Mouse (Mus musculus) Patski (cell line): ENCODE data around the gene Tnfaip8l1. TPM values are rescaled to one million over a fixed set of nuclear protein-coding genes. Genes with fewer than 3 reads are reported as not detected.

Experiments used
- ATAC-seq: fragments of 100-300 bp; one replicate; pipeline ENCODE4 v1.8.0; 2021
- CTCF ChIA-PET: fragments of 350-600 bp; sonication (Branson Sonifier 250); formaldehyde crosslinking; loops from one replicate; lab custom pipeline; 2022; ENCODE audit warnings: inconsistent platforms; lab: Charles Lee
- POLR2A ChIA-PET: fragments of 350-600 bp; sonication (Branson Sonifier 250); formaldehyde crosslinking; loops from one replicate; lab custom pipeline; 2022; ENCODE audit warnings: antibody characterized with exemption, inconsistent platforms; lab: Charles Lee
- DNase-seq: peaks from one replicate; pipeline ENCODE4 v3.0.0-alpha.2; 2011; ENCODE audit warnings: low read depth, low spot score
- H3K27me3 ChIP-seq: fragments of 371-371 bp; one replicate; pipeline ENCODE4 v1.5.1; 2021
- CTCF ChIP-seq: fragments of 100-300 bp; IDR thresholded peaks from one replicate; pipeline ENCODE4 v1.5.1; 2021
- in situ Hi-C: fragments of 300-500 bp; cut with MboI; formaldehyde crosslinking; loops from 3 replicates; pipeline ENCODE4 v1.11.1; 2018; ENCODE audit warnings: low pct_unique_long_range_greater_than_20kb, mixed read lengths
- polyA plus RNA-seq: library from polyadenylated mRNA; unstranded; gene quantifications from one replicate; pipeline ENCODE4 v1.2.3, GENCODE M21; 2021

Tnfaip8l1 gene
- polyA plus RNA-seq, 1 experiment from 2014 or later = 2.0 TPM

GRCm38 (mm10) chr17:56124377-56125275 lies 37.7 kb upstream of the Tnfaip8l1 start:
- in situ Hi-C loops = loop anchor here (5.0 kb wide), 1 partner anchor 38 kb away; the partner anchor contains the start of gene Tnfaip8l1
- CTCF ChIA-PET = interaction anchor here (0.7 to 2.2 kb wide), 5 partner anchors 9 to 131 kb away, joined by 3 to 7 read pairs (median 3); no protein-coding TSS in a partner anchor
- DNase-seq (no peak), ATAC-seq (no peak)
- no peak for TF ChIP-seq CTCF
- H3K27me3 ChIP-seq = peaks cover 19% of the 10 kb centered on the region
- POLR2A ChIA-PET = no interaction called here

- DNase-seq (no peak), ATAC-seq (no peak)
- ChIA-PET POLR2A (no interaction called here), CTCF (interaction anchor here (0.7 to 2.2 kb wide), 5 partner anchors 9 to 130 kb away, joined by 3 to 7 read pairs (median 3); no protein-coding TSS in a partner anchor)
- no peak for TF ChIP-seq CTCF
- in situ Hi-C loops = loop anchor here (5.0 kb wide), 1 partner anchor 37 kb away; the partner anchor contains the start of gene Tnfaip8l1
- peaks cover 12% of the 10 kb centered on the region for H3K27me3 ChIP-seq
Observed at GRCm38 (mm10) chr17:56125276-56125630, 37.0 kb upstream of the Tnfaip8l1 start.

GRCm38 (mm10) chr17:56126175-56126574 lies 36.1 kb upstream of the Tnfaip8l1 start:
- CTCF ChIA-PET = interaction anchor here (2.2 kb wide), 1 partner anchor 34 kb away, joined by 7 read pairs; no protein-coding TSS in a partner anchor
- DNase-seq = no peak
- H3K27me3 ChIP-seq = peaks cover 7% of the 10 kb centered on the region
- POLR2A ChIA-PET = no interaction called here
- in situ Hi-C loops = loop anchor here (5.0 kb wide), 1 partner anchor 36 kb away; the partner anchor contains the start of gene Tnfaip8l1
- TF ChIP-seq CTCF = no peak
- ATAC-seq = no peak

GRCm38 (mm10) chr17:56128246-56128645 lies 34.0 kb upstream of the Tnfaip8l1 start:
- TF ChIP-seq CTCF = no peak
- ChIA-PET POLR2A (no interaction called here), CTCF (no interaction called here)
- no peak for DNase-seq
- in situ Hi-C loops = loop anchor here (5.0 kb wide), 1 partner anchor 34 kb away; the partner anchor contains the start of gene Tnfaip8l1
- ATAC-seq = no peak
- H3K27me3 ChIP-seq = peaks cover 3% of the 10 kb centered on the region

GRCm38 (mm10) chr17:56131136-56131535 lies 31.1 kb upstream of the Tnfaip8l1 start:
- in situ Hi-C loops = loop anchor here (5.0 kb wide), 1 partner anchor 121 kb away; no protein-coding TSS in a partner anchor
- ChIA-PET CTCF (interaction anchor here (0.7 to 2.4 kb wide), 7 partner anchors 19 to 133 kb away, joined by 3 to 11 read pairs (median 5); no protein-coding TSS in a partner anchor), POLR2A (no interaction called here)
- TF ChIP-seq CTCF = no peak
- ATAC-seq (no peak), DNase-seq (no peak)
- peaks cover 2% of the 10 kb centered on the region for H3K27me3 ChIP-seq

GRCm38 (mm10) chr17:56131814-56132213 lies 30.5 kb upstream of the Tnfaip8l1 start:
- no peaks in the 10 kb centered on the region for H3K27me3 ChIP-seq
- in situ Hi-C loops = loop anchor here (5.0 kb wide), 1 partner anchor 120 kb away; no protein-coding TSS in a partner anchor
- ChIA-PET POLR2A (no interaction called here), CTCF (interaction anchor here (0.8 to 1.9 kb wide), 4 partner anchors 18 to 124 kb away, joined by 3 to 11 read pairs (median 8); no protein-coding TSS in a partner anchor)
- DNase-seq (no peak), ATAC-seq (no peak)
- no peak for TF ChIP-seq CTCF

- no peak for DNase-seq
- CTCF ChIA-PET = interaction anchor here (1.1 to 3.1 kb wide), 4 partner anchors 16 to 123 kb away, joined by 3 to 12 read pairs (median 5); partner anchors contain the start of gene Plin5
- POLR2A ChIA-PET = no interaction called here
- TF ChIP-seq CTCF = no peak
- H3K27me3 ChIP-seq = no peaks in the 10 kb centered on the region
- no peak for ATAC-seq
- in situ Hi-C loops = loop anchor here (5.0 kb wide), 1 partner anchor 120 kb away; no protein-coding TSS in a partner anchor
Observed at GRCm38 (mm10) chr17:56132661-56133060, 29.6 kb upstream of the Tnfaip8l1 start.

GRCm38 (mm10) chr17:56133457-56134363 lies 28.6 kb upstream of the Tnfaip8l1 start:
- CTCF ChIA-PET = interaction anchor here (0.6 to 3.1 kb wide), 9 partner anchors 13 to 122 kb away, joined by 3 to 12 read pairs (median 4); partner anchors contain the start of gene Plin5
- in situ Hi-C loops = loop anchor here (5.0 kb wide), 1 partner anchor 119 kb away; no protein-coding TSS in a partner anchor
- TF ChIP-seq CTCF = no peak
- peaks cover under 1% of the 10 kb centered on the region for H3K27me3 ChIP-seq
- DNase-seq (no peak), ATAC-seq (no peak)
- POLR2A ChIA-PET = no interaction called here

- TF ChIP-seq CTCF = no peak
- no peak for DNase-seq
- H3K27me3 ChIP-seq = peaks cover 8% of the 10 kb centered on the region
- in situ Hi-C loops = loop anchor here (5.0 kb wide), 1 partner anchor 118 kb away; no protein-coding TSS in a partner anchor
- ChIA-PET CTCF (interaction anchor here (0.7 to 3.1 kb wide), 6 partner anchors 22 to 121 kb away, joined by 3 to 12 read pairs (median 6); no protein-coding TSS in a partner anchor), POLR2A (no interaction called here)
- no peak for ATAC-seq
Observed at GRCm38 (mm10) chr17:56134463-56134971, 27.8 kb upstream of the Tnfaip8l1 start.
